Mouse (Mus musculus): ENCODE data around the gene Apol7e. TPM values are rescaled to one million over a fixed set of nuclear protein-coding genes. Genes with fewer than 3 reads are reported as not detected.

The Apol7e gene
- polyA plus RNA-seq, 1 experiment from 2014 or later, result not detected

- no peak overlapping the region for H3K27ac ChIP-seq
- H3K27me3 ChIP-seq, result no peaks in the 10 kb centered on the region
- no peak for ATAC-seq (ENCODE audit: insufficient number of reproducible peaks, insufficient read depth, low FRiP score, low TSS enrichment, low read depth)
- 93% methylated on average over 16 of the region's 16 CpGs for WGBS
- peaks cover 51% of the 10 kb centered on the region for H3K36me3 ChIP-seq
- no peak overlapping the region for H3K9ac ChIP-seq (replicated peaks)
- no peak overlapping the region for H3K4me2 ChIP-seq
- 0 out of 2 replicates have a peak, but pooled peaks cover 10% of the 10 kb centered on the region for H3K4me1 ChIP-seq (replicated peaks)
- no peaks in the 10 kb centered on the region for H3K9me3 ChIP-seq
- no peak overlapping the region for H3K4me3 ChIP-seq (replicated peaks)
Measured at GRCm38 (mm10) chr15:77760037-77760436, 61.4 kb downstream of the Apol7e start.

- H3K9me3 ChIP-seq, result no peaks in the 10 kb centered on the region
- peaks cover 62% of the 10 kb centered on the region for H3K36me3 ChIP-seq
- no peaks in the 10 kb centered on the region for H3K27me3 ChIP-seq
- H3K4me2 ChIP-seq, result no peak overlapping the region
- no peak overlapping the region for H3K27ac ChIP-seq
- 90% methylated on average over 7 of the region's 7 CpGs for WGBS
- no peak overlapping the region for H3K9ac ChIP-seq (replicated peaks)
- ATAC-seq (ENCODE audit: insufficient number of reproducible peaks, insufficient read depth, low FRiP score, low TSS enrichment, low read depth), result no peak
- 0 out of 2 replicates have a peak, but pooled peaks cover 13% of the 10 kb centered on the region for H3K4me1 ChIP-seq (replicated peaks)
- no peak overlapping the region for H3K4me3 ChIP-seq (replicated peaks)
Measured at GRCm38 (mm10) chr15:77761083-77761482, 62.4 kb downstream of the Apol7e start.

- H3K4me3 ChIP-seq (replicated peaks), result no peak overlapping the region
- WGBS, result 76% methylated on average over 22 of the region's 22 CpGs
- H3K4me1 ChIP-seq (replicated peaks), result 0 out of 2 replicates have a peak, but pooled peaks cover 12% of the 10 kb centered on the region
- no peak for ATAC-seq (ENCODE audit: insufficient number of reproducible peaks, insufficient read depth, low FRiP score, low TSS enrichment, low read depth)
- no peak overlapping the region for H3K27ac ChIP-seq
- no peaks in the 10 kb centered on the region for H3K9me3 ChIP-seq
- no peak overlapping the region for H3K9ac ChIP-seq (replicated peaks)
- no peaks in the 10 kb centered on the region for H3K27me3 ChIP-seq
- H3K36me3 ChIP-seq, result peaks cover 69% of the 10 kb centered on the region
- no peak overlapping the region for H3K4me2 ChIP-seq
Measured at GRCm38 (mm10) chr15:77761561-77762380, 63.1 kb downstream of the Apol7e start.

- H3K27me3 ChIP-seq, result no peaks in the 10 kb centered on the region
- peaks cover 82% of the 10 kb centered on the region for H3K36me3 ChIP-seq
- no peak for ATAC-seq (ENCODE audit: insufficient number of reproducible peaks, insufficient read depth, low FRiP score, low TSS enrichment, low read depth)
- 87% methylated on average over 16 of the region's 16 CpGs for WGBS
- 0 out of 2 replicates have a peak, but pooled peaks cover 10% of the 10 kb centered on the region for H3K4me1 ChIP-seq (replicated peaks)
- no peak overlapping the region for H3K4me2 ChIP-seq
- H3K9me3 ChIP-seq, result no peaks in the 10 kb centered on the region
- no peak overlapping the region for H3K4me3 ChIP-seq (replicated peaks)
- H3K9ac ChIP-seq (replicated peaks), result no peak overlapping the region
- H3K27ac ChIP-seq, result no peak overlapping the region
Measured at GRCm38 (mm10) chr15:77763050-77763449, 64.4 kb downstream of the Apol7e start.

GRCm38 (mm10) chr15:77763702-77764101 lies 65.0 kb downstream of the Apol7e start:
- H3K36me3 ChIP-seq, result peaks cover 88% of the 10 kb centered on the region
- H3K27me3 ChIP-seq, result no peaks in the 10 kb centered on the region
- no peak overlapping the region for H3K27ac ChIP-seq
- WGBS, result 94% methylated on average over 11 of the region's 11 CpGs
- no peak for ATAC-seq (ENCODE audit: insufficient number of reproducible peaks, insufficient read depth, low FRiP score, low TSS enrichment, low read depth)
- no peak overlapping the region for H3K4me3 ChIP-seq (replicated peaks)
- no peak overlapping the region for H3K4me2 ChIP-seq
- H3K4me1 ChIP-seq (replicated peaks), result 0 out of 2 replicates have a peak, but pooled peaks cover 10% of the 10 kb centered on the region
- no peak overlapping the region for H3K9ac ChIP-seq (replicated peaks)
- no peaks in the 10 kb centered on the region for H3K9me3 ChIP-seq

GRCm38 (mm10) chr15:77764391-77765006 lies 65.8 kb downstream of the Apol7e start:
- ATAC-seq (ENCODE audit: insufficient number of reproducible peaks, insufficient read depth, low FRiP score, low TSS enrichment, low read depth), result 0 out of 2 replicates have a peak, but pooled peaks have one; percentile 27
- no peak overlapping the region for H3K4me3 ChIP-seq (replicated peaks)
- H3K27me3 ChIP-seq, result no peaks in the 10 kb centered on the region
- 73% methylated on average over 13 of the region's 13 CpGs for WGBS
- H3K4me2 ChIP-seq, result no peak overlapping the region
- no peaks in the 10 kb centered on the region for H3K9me3 ChIP-seq
- H3K4me1 ChIP-seq (replicated peaks), result 0 out of 2 replicates have a peak, but pooled peaks cover 10% of the 10 kb centered on the region
- peak overlapping the region; percentile 31; the same call in 1 of the 2 replicates for H3K27ac ChIP-seq
- H3K9ac ChIP-seq (replicated peaks), result no peak overlapping the region
- H3K36me3 ChIP-seq, result peaks cover 96% of the 10 kb centered on the region

GRCm38 (mm10) chr15:77765484-77766093 lies 66.9 kb downstream of the Apol7e start:
- no peaks in the 10 kb centered on the region for H3K9me3 ChIP-seq
- peak overlapping the region; percentile 23; the same call in 1 of the 2 replicates for H3K27ac ChIP-seq
- WGBS, result 90% methylated on average over 16 of the region's 16 CpGs
- 0 out of 2 replicates have a peak overlapping the region, but pooled peaks have one; percentile 23 for H3K9ac ChIP-seq (replicated peaks)
- 0 out of 2 replicates have a peak, but pooled peaks cover 10% of the 10 kb centered on the region for H3K4me1 ChIP-seq (replicated peaks)
- H3K4me3 ChIP-seq (replicated peaks), result no peak overlapping the region
- H3K36me3 ChIP-seq, result peaks cover 99% of the 10 kb centered on the region
- no peak for ATAC-seq (ENCODE audit: insufficient number of reproducible peaks, insufficient read depth, low FRiP score, low TSS enrichment, low read depth)
- H3K4me2 ChIP-seq, result no peak overlapping the region
- H3K27me3 ChIP-seq, result no peaks in the 10 kb centered on the region

- Histone ChIP-seq H3K4me2 (no peak overlapping the region), H3K27me3 (no peaks in the 10 kb centered on the region), H3K4me1 (replicated peaks) (0 out of 2 replicates have a peak, but pooled peaks cover 10% of the 10 kb centered on the region), H3K36me3 (peaks cover 100% of the 10 kb centered on the region), H3K27ac (no peak overlapping the region), H3K4me3 (replicated peaks) (no peak overlapping the region), H3K9me3 (no peaks in the 10 kb centered on the region), H3K9ac (replicated peaks) (no peak overlapping the region)
- ATAC-seq (ENCODE audit: insufficient number of reproducible peaks, insufficient read depth, low FRiP score, low TSS enrichment, low read depth), result no peak
- 93% methylated on average over 11 of the region's 11 CpGs for WGBS
Measured at GRCm38 (mm10) chr15:77766981-77767380, 68.3 kb downstream of the Apol7e start.

Other genes with a start within 250 kb of the Apol7e start
- not detected in 2 replicates for gene Apol10a, start 221.8 kb upstream of the Apol7e start, polyA plus RNA-seq (2016; fragmentation: Nextera tagmentation; extraction: Ambion mirVana)
- not detected in 2 replicates for gene Apol11a, start 190.6 kb upstream of the Apol7e start, polyA plus RNA-seq (2016; fragmentation: Nextera tagmentation; extraction: Ambion mirVana)
- not detected in 2 replicates for gene Apol7c, start 165.5 kb upstream of the Apol7e start, polyA plus RNA-seq (2016; fragmentation: Nextera tagmentation; extraction: Ambion mirVana)
- gene 1700025B11Rik, start 137.0 kb upstream of the Apol7e start, polyA plus RNA-seq (2016; fragmentation: Nextera tagmentation; extraction: Ambion mirVana), result not detected in 2 replicates
- not detected in 2 replicates for gene Apol10b, start 102.7 kb upstream of the Apol7e start, polyA plus RNA-seq (2016; fragmentation: Nextera tagmentation; extraction: Ambion mirVana)
- not detected in 2 replicates for gene Gm36245, start 99.6 kb upstream of the Apol7e start, polyA plus RNA-seq (2016; fragmentation: Nextera tagmentation; extraction: Ambion mirVana)
- gene Apol11b, start 55.6 kb upstream of the Apol7e start, polyA plus RNA-seq (2016; fragmentation: Nextera tagmentation; extraction: Ambion mirVana), result not detected in 2 replicates
- not detected in 2 replicates for gene Apol9b, start 30.2 kb downstream of the Apol7e start, polyA plus RNA-seq (2016; fragmentation: Nextera tagmentation; extraction: Ambion mirVana)
- gene Apol8, start 58.1 kb downstream of the Apol7e start, polyA plus RNA-seq (2016; fragmentation: Nextera tagmentation; extraction: Ambion mirVana), result 0.15 and 0.23 TPM in 2 replicates
- gene Myh9, start 143.3 kb downstream of the Apol7e start, polyA plus RNA-seq (2016; fragmentation: Nextera tagmentation; extraction: Ambion mirVana), result 40.0 and 43.1 TPM in 2 replicates
- gene Txn2, start 230.1 kb downstream of the Apol7e start, polyA plus RNA-seq (2016; fragmentation: Nextera tagmentation; extraction: Ambion mirVana), result 215 and 217 TPM in 2 replicates

Data from limb, embryonic 12.5 days (tissue).